Mouse (Mus musculus): ENCODE measurements around the gene Inafm2.

The Inafm2 gene

GRCm38 (mm10) chr2:118755407-118755806, 9.8 kb downstream of the Inafm2 start:
- DNase-seq (ENCODE audit: low read depth in 1 of 2, low spot score in 2 of 2) = no peak

GRCm38 (mm10) chr2:118756103-118756502, 10.5 kb downstream of the Inafm2 start:
- no peak for DNase-seq (ENCODE audit: low read depth in 1 of 2, low spot score in 2 of 2)

GRCm38 (mm10) chr2:118759828-118760227, 14.3 kb downstream of the Inafm2 start:
- peak in 1 of 2 experiments; percentile 52 for DNase-seq (ENCODE audit: low read depth in 1 of 2, low spot score in 2 of 2)

GRCm38 (mm10) chr2:118760311-118761025, 14.9 kb downstream of the Inafm2 start:
- DNase-seq (ENCODE audit: low read depth in 1 of 2, low spot score in 2 of 2) = no peak

GRCm38 (mm10) chr2:118761358-118761757, 15.8 kb downstream of the Inafm2 start:
- DNase-seq (ENCODE audit: low read depth in 1 of 2, low spot score in 2 of 2) = no peak

GRCm38 (mm10) chr2:118761906-118762783, 16.6 kb downstream of the Inafm2 start, which contains the start of gene Ccdc9b:
TSS of gene Ccdc9b (minus strand) at chr2:118762661.
- peak; percentile 33 to 47 for DNase-seq (ENCODE audit: low read depth in 1 of 2, low spot score in 2 of 2)

GRCm38 (mm10) chr2:118762784-118763148, 17.2 kb downstream of the Inafm2 start:
- DNase-seq (ENCODE audit: low read depth in 1 of 2, low spot score in 2 of 2) = no peak

GRCm38 (mm10) chr2:118763469-118763868, 17.9 kb downstream of the Inafm2 start:
- no peak for DNase-seq (ENCODE audit: low read depth in 1 of 2, low spot score in 2 of 2)

GRCm38 (mm10) chr2:118764094-118764831, 18.7 kb downstream of the Inafm2 start:
- no peak for DNase-seq (ENCODE audit: low read depth in 1 of 2, low spot score in 2 of 2)

- DNase-seq (ENCODE audit: low read depth in 1 of 2, low spot score in 2 of 2) = no peak
These were observed 19.3 kb downstream of the Inafm2 start for GRCm38 (mm10) chr2:118764875-118765274.

- no peak for DNase-seq (ENCODE audit: low read depth in 1 of 2, low spot score in 2 of 2)
These were observed 20.8 kb downstream of the Inafm2 start for GRCm38 (mm10) chr2:118766041-118767033.

- DNase-seq (ENCODE audit: low read depth in 1 of 2, low spot score in 2 of 2) = no peak
These were observed 26.8 kb downstream of the Inafm2 start, which contains the start of gene Phgr1 for GRCm38 (mm10) chr2:118772158-118772874. TSS of gene Phgr1 (plus strand) at chr2:118772769.

GRCm38 (mm10) chr2:118774536-118774935, 29.0 kb downstream of the Inafm2 start:
- no peak for DNase-seq (ENCODE audit: low read depth in 1 of 2, low spot score in 2 of 2)

- no peak for DNase-seq (ENCODE audit: low read depth in 1 of 2, low spot score in 2 of 2)
These were observed 29.8 kb downstream of the Inafm2 start for GRCm38 (mm10) chr2:118775396-118775795.

GRCm38 (mm10) chr2:118775846-118776245, 30.3 kb downstream of the Inafm2 start:
- DNase-seq (ENCODE audit: low read depth in 1 of 2, low spot score in 2 of 2) = no peak

- DNase-seq (ENCODE audit: low read depth in 1 of 2, low spot score in 2 of 2) = no peak
These were observed 30.7 kb downstream of the Inafm2 start for GRCm38 (mm10) chr2:118776295-118776694.

- no peak for DNase-seq (ENCODE audit: low read depth in 1 of 2, low spot score in 2 of 2)
These were observed 32.9 kb downstream of the Inafm2 start for GRCm38 (mm10) chr2:118778418-118778817.

- no peak for DNase-seq (ENCODE audit: low read depth in 1 of 2, low spot score in 2 of 2)
These were observed 33.5 kb downstream of the Inafm2 start for GRCm38 (mm10) chr2:118779065-118779464.

Measured in monocyte, adult 2 months (primary cell).